Mouse (Mus musculus): ENCODE results near the gene Atg7. TPM values are rescaled to one million over a fixed set of nuclear protein-coding genes. Genes with fewer than 3 reads are reported as not detected.
A peak's percentile ranks its signal among the peaks of the same experiment; 100 is the strongest.

The Atg7 gene
- polyA plus RNA-seq, 1 experiment from 2014 or later = 19.4 TPM

- Histone ChIP-seq H3K4me3 (ENCODE audit: low read length) (no peak overlapping the region), H3K4me1 (ENCODE audit: control insufficient read depth, insufficient read depth, low read length) (peaks cover 14% of the 10 kb centered on the region; the same call in 1 of the 2 replicates), H3K27me3 (ENCODE audit: control insufficient read depth, insufficient read depth, low read length) (no peaks in the 10 kb centered on the region), H3K36me3 (ENCODE audit: control insufficient read depth, insufficient read depth, low read length) (no peaks in the 10 kb centered on the region), H3K9ac (ENCODE audit: low read depth, low read length) (no peak overlapping the region), H3K9me3 (ENCODE audit: control insufficient read depth, low read length) (no peaks in the 10 kb centered on the region), H3K27ac (ENCODE audit: low read depth, low read length) (no peak overlapping the region), H3K4me2 (replicated peaks; ENCODE audit: low read depth, low read length) (no peak overlapping the region)
- 57% methylated on average over 9 of the region's 9 CpGs for WGBS
- ATAC-seq (ENCODE audit: low FRiP score, low TSS enrichment) = no peak
Observed at GRCm38 (mm10) chr6:114819971-114820481, 177.1 kb downstream of the Atg7 start.

GRCm38 (mm10) chr6:114821646-114822045, 178.7 kb downstream of the Atg7 start:
- Histone ChIP-seq H3K4me1 (ENCODE audit: control insufficient read depth, insufficient read depth, low read length) (peaks cover 14% of the 10 kb centered on the region; the same call in 1 of the 2 replicates), H3K9ac (ENCODE audit: low read depth, low read length) (no peak overlapping the region)
- ATAC-seq (ENCODE audit: low FRiP score, low TSS enrichment) = no peak

GRCm38 (mm10) chr6:114826889-114827288, 184.0 kb downstream of the Atg7 start:
- H3K4me1 ChIP-seq (ENCODE audit: control insufficient read depth, insufficient read depth, low read length) = no peaks in the 10 kb centered on the region
- 77% methylated on average over 2 of the region's 2 CpGs for WGBS
- no peaks in the 10 kb centered on the region for H3K36me3 ChIP-seq (ENCODE audit: control insufficient read depth, insufficient read depth, low read length)
- H3K9me3 ChIP-seq (ENCODE audit: control insufficient read depth, low read length) = no peaks in the 10 kb centered on the region
- H3K4me2 ChIP-seq (replicated peaks; ENCODE audit: low read depth, low read length) = no peak overlapping the region
- H3K27me3 ChIP-seq (ENCODE audit: control insufficient read depth, insufficient read depth, low read length) = no peaks in the 10 kb centered on the region
- ATAC-seq (ENCODE audit: low FRiP score, low TSS enrichment) = no peak
- no peak overlapping the region for H3K4me3 ChIP-seq (ENCODE audit: low read length)
- H3K9ac ChIP-seq (ENCODE audit: low read depth, low read length) = no peak overlapping the region
- H3K27ac ChIP-seq (ENCODE audit: low read depth, low read length) = no peak overlapping the region

More at GRCm38 (mm10) chr6:114821646-114822045, 178.7 kb downstream of the Atg7 start:
- Histone ChIP-seq H3K9me3 (ENCODE audit: control insufficient read depth, low read length) (no peaks in the 10 kb centered on the region), H3K27me3 (ENCODE audit: control insufficient read depth, insufficient read depth, low read length) (no peaks in the 10 kb centered on the region), H3K4me3 (ENCODE audit: low read length) (no peak overlapping the region), H3K27ac (ENCODE audit: low read depth, low read length) (no peak overlapping the region), H3K36me3 (ENCODE audit: control insufficient read depth, insufficient read depth, low read length) (no peaks in the 10 kb centered on the region), H3K4me2 (replicated peaks; ENCODE audit: low read depth, low read length) (no peak overlapping the region)
- WGBS = 71% methylated on average over 7 of the region's 7 CpGs

- 72% methylated on average over 9 of the region's 9 CpGs for WGBS
Observed at GRCm38 (mm10) chr6:114829660-114830438, 187.0 kb downstream of the Atg7 start.

GRCm38 (mm10) chr6:114831807-114832206, 188.9 kb downstream of the Atg7 start:
- H3K9ac ChIP-seq (ENCODE audit: low read depth, low read length) = no peak overlapping the region
- peaks cover 37% of the 10 kb centered on the region for H3K4me1 ChIP-seq (ENCODE audit: control insufficient read depth, insufficient read depth, low read length)
- no peak overlapping the region for H3K4me3 ChIP-seq (ENCODE audit: low read length)
- H3K27me3 ChIP-seq (ENCODE audit: control insufficient read depth, insufficient read depth, low read length) = no peaks in the 10 kb centered on the region
- 89% methylated on average over 3 of the region's 3 CpGs for WGBS
- H3K36me3 ChIP-seq (ENCODE audit: control insufficient read depth, insufficient read depth, low read length) = no peaks in the 10 kb centered on the region
- ATAC-seq (ENCODE audit: low FRiP score, low TSS enrichment) = no peak
- H3K27ac ChIP-seq (ENCODE audit: low read depth, low read length) = no peak overlapping the region
- no peak overlapping the region for H3K4me2 ChIP-seq (replicated peaks; ENCODE audit: low read depth, low read length)
- H3K9me3 ChIP-seq (ENCODE audit: control insufficient read depth, low read length) = no peaks in the 10 kb centered on the region

More at GRCm38 (mm10) chr6:114829660-114830438, 187.0 kb downstream of the Atg7 start:
- H3K4me2 ChIP-seq (replicated peaks; ENCODE audit: low read depth, low read length) = no peak overlapping the region
- H3K27ac ChIP-seq (ENCODE audit: low read depth, low read length) = no peak overlapping the region
- ATAC-seq (ENCODE audit: low FRiP score, low TSS enrichment) = no peak
- no peaks in the 10 kb centered on the region for H3K36me3 ChIP-seq (ENCODE audit: control insufficient read depth, insufficient read depth, low read length)
- H3K4me3 ChIP-seq (ENCODE audit: low read length) = no peak overlapping the region
- H3K9ac ChIP-seq (ENCODE audit: low read depth, low read length) = no peak overlapping the region
- H3K9me3 ChIP-seq (ENCODE audit: control insufficient read depth, low read length) = no peaks in the 10 kb centered on the region
- no peaks in the 10 kb centered on the region for H3K27me3 ChIP-seq (ENCODE audit: control insufficient read depth, insufficient read depth, low read length)
- peaks cover 25% of the 10 kb centered on the region for H3K4me1 ChIP-seq (ENCODE audit: control insufficient read depth, insufficient read depth, low read length)

- Histone ChIP-seq H3K27me3 (ENCODE audit: control insufficient read depth, insufficient read depth, low read length) (no peaks in the 10 kb centered on the region), H3K4me1 (ENCODE audit: control insufficient read depth, insufficient read depth, low read length) (peaks cover 37% of the 10 kb centered on the region)
- ATAC-seq (ENCODE audit: low FRiP score, low TSS enrichment) = peak; percentile 29; the same call in 1 of the 2 replicates
Observed at GRCm38 (mm10) chr6:114833058-114833685, 190.3 kb downstream of the Atg7 start.

GRCm38 (mm10) chr6:114833791-114834346, 191.0 kb downstream of the Atg7 start:
- 28% methylated on average over 4 of the region's 4 CpGs for WGBS
- Histone ChIP-seq H3K9ac (ENCODE audit: low read depth, low read length) (no peak overlapping the region), H3K27me3 (ENCODE audit: control insufficient read depth, insufficient read depth, low read length) (no peaks in the 10 kb centered on the region), H3K36me3 (ENCODE audit: control insufficient read depth, insufficient read depth, low read length) (no peaks in the 10 kb centered on the region), H3K4me3 (ENCODE audit: low read length) (no peak overlapping the region), H3K9me3 (ENCODE audit: control insufficient read depth, low read length) (no peaks in the 10 kb centered on the region; the same call in 1 of the 2 replicates), H3K27ac (ENCODE audit: low read depth, low read length) (peak overlapping the region; percentile 75), H3K4me1 (ENCODE audit: control insufficient read depth, insufficient read depth, low read length) (peaks cover 41% of the 10 kb centered on the region), H3K4me2 (replicated peaks; ENCODE audit: low read depth, low read length) (no peak overlapping the region)
- ATAC-seq (ENCODE audit: low FRiP score, low TSS enrichment) = peak; percentile 59; the same call in 1 of the 2 replicates

More at GRCm38 (mm10) chr6:114833058-114833685, 190.3 kb downstream of the Atg7 start:
- Histone ChIP-seq H3K4me2 (replicated peaks; ENCODE audit: low read depth, low read length) (no peak overlapping the region), H3K27ac (ENCODE audit: low read depth, low read length) (peak overlapping the region; percentile 75; the same call in 1 of the 2 replicates), H3K4me3 (ENCODE audit: low read length) (no peak overlapping the region), H3K36me3 (ENCODE audit: control insufficient read depth, insufficient read depth, low read length) (no peaks in the 10 kb centered on the region), H3K9me3 (ENCODE audit: control insufficient read depth, low read length) (no peaks in the 10 kb centered on the region; the same call in 1 of the 2 replicates), H3K9ac (ENCODE audit: low read depth, low read length) (no peak overlapping the region)
- WGBS = 33% methylated on average over 9 of the region's 9 CpGs

- Histone ChIP-seq H3K4me1 (ENCODE audit: control insufficient read depth, insufficient read depth, low read length) (peaks cover 53% of the 10 kb centered on the region), H3K9me3 (ENCODE audit: control insufficient read depth, low read length) (no peaks in the 10 kb centered on the region; the same call in 1 of the 2 replicates), H3K4me2 (replicated peaks; ENCODE audit: low read depth, low read length) (no peak overlapping the region), H3K9ac (ENCODE audit: low read depth, low read length) (no peak overlapping the region), H3K27ac (ENCODE audit: low read depth, low read length) (peak overlapping the region; percentile 69; the same call in 1 of the 2 replicates), H3K27me3 (ENCODE audit: control insufficient read depth, insufficient read depth, low read length) (no peaks in the 10 kb centered on the region), H3K36me3 (ENCODE audit: control insufficient read depth, insufficient read depth, low read length) (no peaks in the 10 kb centered on the region), H3K4me3 (ENCODE audit: low read length) (no peak overlapping the region)
- WGBS = 27% methylated on average over 7 of the region's 7 CpGs
- ATAC-seq (ENCODE audit: low FRiP score, low TSS enrichment) = peak; percentile 75
Observed at GRCm38 (mm10) chr6:114835344-114835743, 192.4 kb downstream of the Atg7 start.
